Mouse (Mus musculus): ENCODE data around the gene Golga5.

- TF ChIP-seq CTCF (IDR thresholded peaks at IDR 0.05; ENCODE audit: low read depth) = no peak
- TF ChIP-seq EP300 (optimal IDR thresholded peaks at IDR 0.05) = no peak
Observed at GRCm38 (mm10) chr12:102442639-102443038, 26.3 kb upstream of the Golga5 start.

Data from stomach, postnatal 0 days (tissue).